Mouse (Mus musculus) cortical plate, adult 2 months (tissue): ENCODE measurements around the gene Kat2b.

ENCODE experiments used
- CTCF ChIP-seq: fragments of 200-500 bp; IDR thresholded peaks from 2 replicates; pipeline ENCODE4 v1.5.1; 2011; ENCODE audit warnings: mild to moderate bottlenecking, control low read depth, low read length; ENCODE audit not compliant: insufficient read depth; ENCODE audit errors: extremely low read depth
- POLR2A ChIP-seq: fragments of 200-500 bp; IDR thresholded peaks from 2 replicates; pipeline ENCODE4 v1.6.1; 2011; ENCODE audit warnings: mild to moderate bottlenecking, low read length, control low read depth; ENCODE audit not compliant: insufficient read depth; ENCODE audit errors: extremely low read depth

DNA sequence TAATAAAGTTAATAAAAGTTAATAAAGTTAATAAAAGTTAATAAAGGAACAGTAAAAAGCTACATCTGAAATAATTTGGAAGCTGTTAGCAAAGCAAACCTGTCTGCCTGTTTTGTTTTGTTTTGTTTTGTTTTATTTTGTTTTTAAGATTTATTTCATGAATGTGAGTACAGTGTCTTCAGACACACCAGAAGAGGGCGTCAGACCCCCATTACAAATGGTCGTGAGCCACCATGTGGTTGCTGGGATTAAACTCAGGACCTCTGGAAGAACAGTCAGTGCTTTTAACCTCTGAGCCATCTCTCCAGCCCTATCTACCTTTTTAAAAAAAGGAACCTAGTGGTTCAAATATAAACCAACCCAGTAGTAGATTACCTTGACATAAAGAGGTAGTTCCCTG, 35.5 kb upstream of the Kat2b start:
- no peak for TF ChIP-seq POLR2A
- TF ChIP-seq CTCF, result peak; percentile 13; the same call in 1 of the 2 replicates
